Mouse (Mus musculus) limb, embryonic 10.5 days (tissue): Measurements from ENCODE around the gene C530025M09Rik. TPM values are rescaled to one million over a fixed set of nuclear protein-coding genes. Genes with fewer than 3 reads are reported as not detected.

Experiments used
- DNase-seq: peaks from one replicate; pipeline ENCODE4 v3.0.0-alpha.2; 2017; ENCODE audit warnings: low spot score
- H3K27ac ChIP-seq: fragments of 300-500 bp; sonication (generic); 2 replicates; pipeline ENCODE4 v1.5.1; 2016; ENCODE audit warnings: mild to moderate bottlenecking
- H3K27me3 ChIP-seq: fragments of 300-500 bp; sonication (generic); 2 replicates; pipeline ENCODE4 v1.6.1; 2016; ENCODE audit warnings: low read depth, mild to moderate bottlenecking; ENCODE audit not compliant: poor library complexity, severe bottlenecking
- H3K36me3 ChIP-seq: fragments of 300-500 bp; sonication (generic); 2 replicates; pipeline ENCODE4 v1.6.1; 2016; ENCODE audit warnings: mild to moderate bottlenecking, moderate library complexity
- H3K4me1 ChIP-seq: fragments of 300-500 bp; sonication (generic); 2 replicates; pipeline ENCODE4 v1.6.1; 2016
- H3K4me3 ChIP-seq: fragments of 300-500 bp; sonication (generic); 2 replicates; pipeline ENCODE4 v1.5.1; 2016; ENCODE audit warnings: mild to moderate bottlenecking, moderate library complexity
- H3K9me3 ChIP-seq: fragments of 300-500 bp; sonication (generic); replicated peaks from 2 replicates; pipeline ENCODE4 v1.6.1; 2016; ENCODE audit warnings: mild to moderate bottlenecking
- WGBS: fragments of 180-500 bp; shearing (Covaris S2); methylation state at CpG from one replicate; pipeline ENCODE4 v1.1.7; 2016; 5-methylcytosine and 5-hydroxymethylcytosine counted together
- polyA plus RNA-seq: library from polyadenylated mRNA; unstranded; fragments of >200 nt; fragmentation: Nextera tagmentation; extraction: Ambion mirVana; gene quantifications from 2 replicates; pipeline ENCODE4 v1.2.1, GENCODE M21; 2016

The C530025M09Rik gene
- polyA plus RNA-seq: 0.30 TPM in 1 of 2 replicates, not detected in the other

DNA sequence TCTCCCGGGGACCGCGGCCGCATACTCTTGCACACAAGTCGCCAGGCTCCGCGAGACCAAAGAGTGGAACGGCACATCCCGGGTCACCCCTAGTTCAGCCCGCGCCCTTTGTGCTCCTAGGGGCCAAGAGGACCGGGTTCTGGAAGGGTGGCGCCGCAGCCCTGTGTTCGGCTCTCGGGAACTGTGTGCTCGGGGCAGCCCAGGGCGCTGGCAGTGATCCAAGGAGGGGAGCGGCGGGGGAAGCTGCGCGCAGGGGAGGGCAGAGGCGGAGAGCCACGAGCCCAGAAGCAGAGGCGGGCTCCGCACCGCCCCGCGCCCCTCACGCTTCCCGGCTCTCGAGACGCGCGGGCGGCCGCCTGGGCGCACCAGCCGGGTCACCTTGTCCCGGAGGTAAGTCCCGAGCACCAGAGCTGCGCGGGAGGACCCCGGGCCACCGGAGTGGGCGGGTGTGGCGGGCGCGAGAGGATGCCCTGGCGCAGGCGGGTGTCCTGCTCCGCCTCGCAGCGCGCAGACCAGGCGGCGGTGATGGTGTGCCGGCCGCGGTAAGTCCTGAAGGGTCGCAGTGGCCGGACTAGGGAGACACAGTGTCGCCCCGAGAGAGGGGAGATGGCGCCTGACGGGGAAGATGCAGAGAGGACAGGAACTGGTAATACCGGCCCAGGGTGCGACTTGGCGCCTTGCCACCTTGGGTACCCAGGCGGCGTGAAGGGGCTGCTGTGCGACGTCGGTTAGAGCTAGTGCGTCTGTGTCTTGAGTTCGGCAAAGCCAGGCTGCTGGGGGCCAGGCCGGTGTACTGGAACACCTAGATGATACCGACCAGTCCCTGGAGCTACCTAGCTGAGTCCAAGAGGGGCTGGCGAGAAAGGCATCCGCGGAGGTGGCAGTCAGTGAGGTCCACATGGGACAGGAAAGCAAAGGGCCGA, at the start of gene C530025M09Rik:
TSS of gene C530025M09Rik (minus strand) at position 678 of the 923 bp plus-strand sequence.
- peak; percentile 79 for DNase-seq
- Histone ChIP-seq H3K36me3 (no peaks in the 10 kb centered on the region), H3K27ac (peak within 1 kb of the TSS; percentile 81), H3K9me3 (no peaks in the 10 kb centered on the region), H3K4me3 (peak within 1 kb of the TSS; percentile 68), H3K27me3 (peaks cover 59% of the 10 kb centered on the region), H3K4me1 (peaks cover 25% of the 10 kb centered on the region)
- under 1% methylated on average over 74 of the region's 82 CpGs for WGBS

DNA sequence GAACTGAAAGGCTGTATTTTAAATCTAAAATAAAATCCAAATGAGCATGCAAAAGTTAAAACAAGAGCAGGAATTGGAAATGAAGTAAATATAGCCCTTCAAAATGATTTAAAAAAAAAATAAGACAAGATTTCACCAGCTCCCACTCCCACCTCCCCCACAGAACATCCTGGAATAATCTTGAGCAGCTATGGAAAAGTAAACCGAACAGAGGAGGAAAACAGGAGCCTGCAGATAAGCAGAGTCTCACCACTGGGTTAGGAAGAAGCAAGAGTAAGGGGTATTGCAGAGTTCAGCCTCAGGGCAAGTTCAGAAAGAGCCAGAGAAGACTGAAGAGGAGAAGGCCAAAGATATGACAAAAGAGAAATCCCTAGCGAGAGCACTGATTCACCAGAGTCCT, 46.9 kb upstream of the C530025M09Rik start:
- WGBS: 84% methylated on average over 2 of the region's 2 CpGs
- Histone ChIP-seq H3K4me1 (no peaks in the 10 kb centered on the region), H3K4me3 (no peak overlapping the region), H3K36me3 (no peaks in the 10 kb centered on the region), H3K27ac (no peak overlapping the region), H3K27me3 (no peaks in the 10 kb centered on the region), H3K9me3 (no peaks in the 10 kb centered on the region)
- no peak for DNase-seq

DNA sequence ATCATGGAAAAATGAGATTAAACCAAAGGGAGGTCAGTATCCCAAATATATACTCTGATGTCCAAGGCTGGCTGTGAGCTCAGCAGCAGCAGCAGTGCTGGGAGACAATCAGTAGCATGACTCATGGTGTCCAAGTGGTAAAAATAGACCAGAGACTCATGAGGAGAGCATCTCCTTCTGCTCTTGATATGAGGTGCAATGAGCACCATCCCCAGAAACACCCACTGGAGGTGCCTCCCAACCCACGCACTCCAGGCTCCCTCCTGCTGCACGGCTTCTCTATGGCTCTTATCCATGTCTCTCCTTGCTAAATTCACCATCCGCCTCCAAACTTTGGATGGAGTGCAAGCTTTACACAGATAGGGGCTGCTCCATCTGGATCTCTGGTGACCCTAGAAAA, 42.3 kb upstream of the C530025M09Rik start:
- no peaks in the 10 kb centered on the region for H3K36me3 ChIP-seq
- 82% methylated on average over 3 of the region's 3 CpGs for WGBS
- no peaks in the 10 kb centered on the region for H3K4me1 ChIP-seq
- no peak overlapping the region for H3K27ac ChIP-seq
- H3K27me3 ChIP-seq: no peaks in the 10 kb centered on the region
- no peak overlapping the region for H3K4me3 ChIP-seq
- H3K9me3 ChIP-seq: no peaks in the 10 kb centered on the region
- DNase-seq: no peak

DNA sequence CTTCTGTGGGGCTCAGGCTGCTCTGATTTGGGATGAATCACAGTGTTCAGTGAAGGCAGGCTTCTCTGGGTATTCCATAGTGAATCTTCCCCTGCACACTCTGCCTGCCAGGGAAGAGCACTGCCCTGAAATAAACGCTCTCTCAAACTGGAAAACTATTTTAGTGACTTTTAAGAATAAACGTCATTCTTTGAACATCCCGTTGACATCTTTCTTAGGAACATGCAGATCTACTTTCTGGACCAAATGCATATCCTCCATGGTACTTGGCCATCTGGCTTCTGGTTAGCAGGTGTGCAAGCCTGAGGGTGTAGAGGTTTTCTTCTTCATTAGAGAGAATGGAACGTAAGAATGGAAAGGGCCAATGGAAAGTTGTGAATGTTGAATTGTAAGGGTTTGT, 41.5 kb upstream of the C530025M09Rik start:
- Histone ChIP-seq H3K27ac (no peak overlapping the region), H3K9me3 (no peaks in the 10 kb centered on the region), H3K36me3 (no peaks in the 10 kb centered on the region), H3K4me3 (no peak overlapping the region), H3K4me1 (no peaks in the 10 kb centered on the region), H3K27me3 (no peaks in the 10 kb centered on the region)
- 93% methylated on average over 4 of the region's 4 CpGs for WGBS
- no peak for DNase-seq

DNA sequence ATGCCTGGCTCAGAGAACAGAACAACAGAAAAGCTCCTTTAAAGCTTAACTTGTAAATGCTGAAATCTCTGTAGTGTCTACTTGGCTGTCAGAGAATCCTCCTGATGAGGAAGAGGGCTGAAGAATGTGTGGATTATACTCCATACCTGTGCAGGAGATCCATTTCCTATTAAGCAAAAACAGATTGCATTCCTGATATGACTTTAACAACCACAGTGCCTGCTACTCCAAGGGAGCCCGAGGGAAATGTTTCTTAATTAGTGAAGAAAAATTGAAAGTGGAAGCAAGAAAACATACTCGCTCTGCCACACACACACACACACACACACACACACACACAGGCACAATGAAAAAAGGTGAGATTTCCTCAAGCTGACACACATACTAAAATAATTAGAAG, 39.5 kb upstream of the C530025M09Rik start:
- DNase-seq: no peak
- H3K36me3 ChIP-seq: no peaks in the 10 kb centered on the region
- no peak overlapping the region for H3K27ac ChIP-seq
- no peak overlapping the region for H3K4me3 ChIP-seq
- 72% methylated on average over 2 of the region's 2 CpGs for WGBS
- H3K4me1 ChIP-seq: no peaks in the 10 kb centered on the region
- no peaks in the 10 kb centered on the region for H3K9me3 ChIP-seq
- no peaks in the 10 kb centered on the region for H3K27me3 ChIP-seq

DNA sequence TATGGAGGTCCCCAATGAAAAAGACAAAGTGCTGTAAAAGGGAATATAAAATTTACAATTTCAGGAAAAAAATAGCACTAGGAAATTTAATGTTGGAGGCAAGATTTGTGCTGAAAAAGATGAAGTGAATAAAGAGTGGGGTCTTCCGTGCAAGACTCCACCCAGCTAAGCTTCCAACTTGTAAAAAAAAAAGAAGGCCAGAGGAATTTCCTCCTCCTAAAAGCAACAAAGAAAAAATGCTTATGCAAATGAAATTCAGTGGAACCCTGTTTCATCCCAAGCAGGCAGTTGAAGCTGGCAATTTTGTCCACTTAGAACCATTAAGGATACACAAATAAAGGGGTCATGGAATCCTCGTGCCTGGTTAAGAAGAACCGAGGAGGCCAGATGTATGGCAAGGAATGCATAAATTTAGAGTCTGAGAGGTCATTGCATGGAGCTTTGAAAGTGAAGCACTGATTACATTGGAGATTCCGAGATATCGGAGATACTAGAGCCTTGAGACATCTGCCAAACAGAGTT, 35.0 kb upstream of the C530025M09Rik start:
- Histone ChIP-seq H3K27me3 (no peaks in the 10 kb centered on the region), H3K27ac (no peak overlapping the region), H3K9me3 (no peaks in the 10 kb centered on the region), H3K36me3 (no peaks in the 10 kb centered on the region), H3K4me1 (no peaks in the 10 kb centered on the region), H3K4me3 (no peak overlapping the region)
- DNase-seq: no peak
- 89% methylated on average over 5 of the region's 5 CpGs for WGBS

DNA sequence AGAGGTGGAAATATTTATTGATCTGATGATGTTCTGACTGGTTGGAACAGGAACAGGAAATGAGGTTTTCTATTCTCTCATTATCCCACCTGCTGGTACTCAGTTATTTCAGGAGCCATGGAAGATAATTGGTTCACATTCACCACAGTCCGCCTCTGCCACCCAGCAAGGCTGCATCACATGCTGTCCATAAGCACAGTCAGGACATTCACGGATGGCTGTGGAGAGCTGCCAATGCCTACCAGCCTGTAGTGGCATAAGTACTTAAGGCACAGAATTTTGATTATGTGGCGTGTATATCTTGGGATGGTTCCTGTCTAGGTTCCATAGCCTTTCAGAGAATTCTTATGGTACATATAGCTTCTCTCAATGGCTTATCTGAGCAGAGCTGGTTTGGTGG, 30.0 kb upstream of the C530025M09Rik start:
- no peaks in the 10 kb centered on the region for H3K36me3 ChIP-seq
- H3K27ac ChIP-seq: no peak overlapping the region
- no peaks in the 10 kb centered on the region for H3K27me3 ChIP-seq
- WGBS: 93% methylated on average over 3 of the region's 3 CpGs
- no peak overlapping the region for H3K4me3 ChIP-seq
- H3K4me1 ChIP-seq: no peaks in the 10 kb centered on the region
- H3K9me3 ChIP-seq: no peaks in the 10 kb centered on the region
- no peak for DNase-seq

DNA sequence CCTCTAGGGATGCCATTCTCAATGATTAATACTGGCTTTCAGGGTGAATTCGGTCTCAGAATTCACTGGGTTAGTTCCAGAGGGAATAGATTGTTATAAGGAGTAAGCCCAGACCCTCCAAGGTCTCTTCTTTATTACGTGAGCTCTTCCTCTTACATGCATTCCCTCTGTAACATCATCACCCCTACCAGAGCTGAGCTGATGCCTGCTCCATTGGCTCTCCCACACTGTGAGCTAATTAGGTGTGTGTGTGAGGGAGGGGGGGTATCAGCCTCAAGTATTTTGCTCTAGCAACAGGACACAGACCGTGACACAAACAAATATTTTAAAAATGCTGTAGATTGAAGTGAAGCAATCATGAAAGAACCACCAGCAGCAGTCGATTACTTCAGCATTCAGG, 17.8 kb upstream of the C530025M09Rik start:
- no peak overlapping the region for H3K27ac ChIP-seq
- H3K4me1 ChIP-seq: no peaks in the 10 kb centered on the region
- no peak overlapping the region for H3K4me3 ChIP-seq
- DNase-seq: no peak
- H3K9me3 ChIP-seq: no peaks in the 10 kb centered on the region
- no peaks in the 10 kb centered on the region for H3K36me3 ChIP-seq
- no peaks in the 10 kb centered on the region for H3K27me3 ChIP-seq
- 67% methylated on average over 4 of the region's 4 CpGs for WGBS

DNA sequence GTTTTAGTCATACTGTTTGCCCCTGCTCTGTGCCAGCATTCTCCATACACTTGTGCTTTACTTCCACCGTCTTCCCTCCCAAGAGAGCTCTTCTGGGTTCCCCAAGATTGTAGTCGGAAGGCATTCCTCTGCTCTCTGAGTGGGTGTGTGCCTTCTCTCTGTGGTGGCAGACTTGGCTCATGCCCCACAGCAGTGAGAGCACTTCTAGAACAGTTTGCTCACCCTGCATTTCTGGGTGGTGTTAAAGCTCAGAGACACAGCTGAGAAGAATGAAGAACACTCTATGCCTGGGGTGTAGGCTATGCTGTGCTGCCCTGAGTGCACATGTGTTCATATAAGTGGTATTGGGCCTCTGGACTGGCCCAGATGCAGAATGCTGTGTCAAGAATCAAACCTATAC, 13.6 kb upstream of the C530025M09Rik start:
- Histone ChIP-seq H3K36me3 (no peaks in the 10 kb centered on the region), H3K27me3 (no peaks in the 10 kb centered on the region), H3K27ac (no peak overlapping the region), H3K4me3 (no peak overlapping the region), H3K9me3 (no peaks in the 10 kb centered on the region), H3K4me1 (no peaks in the 10 kb centered on the region)
- no peak for DNase-seq
- whole genome bisulfite sequencing: 85% methylated on average over 2 of the region's 2 CpGs

DNA sequence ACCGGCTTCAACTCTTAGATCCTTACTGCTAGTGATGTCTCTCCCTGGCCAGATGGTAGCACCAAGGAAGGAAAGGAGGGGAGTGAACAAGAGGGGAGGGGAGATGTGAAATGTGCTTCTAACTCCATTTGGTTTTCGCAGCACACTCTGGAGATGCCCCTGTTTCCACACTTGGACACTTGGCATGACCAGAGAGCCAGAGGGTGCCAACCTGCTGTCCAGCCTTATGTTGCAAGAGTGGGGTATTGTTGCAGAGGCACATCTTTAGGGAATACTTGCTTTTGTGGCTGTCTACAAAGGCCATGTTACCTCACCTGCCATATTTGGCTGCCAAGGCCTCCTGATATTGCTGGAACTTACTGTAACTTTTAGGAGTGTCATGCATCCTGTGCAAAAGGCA, 8.7 kb upstream of the C530025M09Rik start:
- Histone ChIP-seq H3K9me3 (no peaks in the 10 kb centered on the region), H3K4me3 (no peak overlapping the region), H3K27me3 (no peaks in the 10 kb centered on the region), H3K4me1 (no peaks in the 10 kb centered on the region), H3K36me3 (no peaks in the 10 kb centered on the region), H3K27ac (no peak overlapping the region)
- DNase-seq: no peak
- WGBS: 83% methylated on average over 2 of the region's 2 CpGs

DNA sequence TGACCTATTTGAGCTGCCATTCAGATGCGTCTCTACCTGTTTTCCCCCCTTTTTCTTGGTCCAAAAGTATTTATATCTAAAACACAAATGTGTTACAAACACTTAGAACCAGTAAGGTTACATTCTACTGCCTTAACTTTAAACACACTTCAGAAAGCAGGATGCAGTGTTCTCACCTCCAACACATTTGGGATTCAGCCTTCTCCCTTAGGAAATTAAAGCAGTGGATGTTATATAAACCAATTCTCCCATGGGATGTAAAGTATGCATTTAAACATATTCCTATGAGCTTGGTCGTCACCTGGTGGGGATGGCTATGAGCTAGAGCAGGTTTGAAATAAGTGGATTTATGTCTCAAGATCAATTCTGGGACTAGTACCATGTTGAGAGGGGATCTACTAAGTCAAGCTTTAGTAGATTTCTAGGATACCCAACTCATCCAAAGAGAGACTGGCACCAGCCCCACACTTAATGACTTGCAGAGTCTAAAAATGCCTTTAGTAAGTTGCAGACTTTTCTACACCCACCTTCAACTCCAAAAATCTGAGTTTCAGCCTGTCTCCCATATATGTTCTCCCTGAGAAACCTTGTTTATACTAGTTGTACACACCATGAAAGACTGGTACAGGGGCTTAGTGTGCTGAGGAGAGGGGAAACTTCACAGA, 5.6 kb upstream of the C530025M09Rik start:
- Histone ChIP-seq H3K36me3 (no peaks in the 10 kb centered on the region), H3K27me3 (peaks cover 26% of the 10 kb centered on the region), H3K4me1 (peaks cover 7% of the 10 kb centered on the region), H3K4me3 (no peak overlapping the region), H3K27ac (no peak overlapping the region), H3K9me3 (no peaks in the 10 kb centered on the region)
- 81% methylated on average over 2 of the region's 2 CpGs for WGBS
- no peak for DNase-seq

DNA sequence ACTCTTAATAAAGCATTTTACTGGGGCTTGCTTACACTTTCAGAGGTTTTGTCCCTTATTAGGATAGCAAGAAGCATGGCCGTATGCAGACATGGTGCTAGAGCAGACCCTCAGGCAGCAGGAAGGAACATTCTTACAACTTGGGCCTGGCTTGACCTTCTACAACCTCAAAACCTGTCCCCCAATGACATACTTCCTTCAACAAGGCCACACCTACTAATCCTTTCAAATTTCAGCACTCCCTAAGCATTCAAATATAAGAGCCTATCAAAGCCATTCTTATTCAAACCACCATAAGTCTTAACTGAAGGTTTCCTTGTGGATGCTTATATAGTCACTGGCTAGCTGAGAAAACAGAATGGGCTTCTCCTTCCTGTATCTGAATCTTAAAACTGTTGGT, 4.1 kb upstream of the C530025M09Rik start:
- peaks cover 22% of the 10 kb centered on the region for H3K4me1 ChIP-seq
- H3K36me3 ChIP-seq: no peaks in the 10 kb centered on the region
- no peak overlapping the region for H3K27ac ChIP-seq
- WGBS: 81% methylated on average over 1 of the region's 1 CpGs
- H3K4me3 ChIP-seq: no peak overlapping the region
- H3K9me3 ChIP-seq: no peaks in the 10 kb centered on the region
- H3K27me3 ChIP-seq: peaks cover 42% of the 10 kb centered on the region
- no peak for DNase-seq

DNA sequence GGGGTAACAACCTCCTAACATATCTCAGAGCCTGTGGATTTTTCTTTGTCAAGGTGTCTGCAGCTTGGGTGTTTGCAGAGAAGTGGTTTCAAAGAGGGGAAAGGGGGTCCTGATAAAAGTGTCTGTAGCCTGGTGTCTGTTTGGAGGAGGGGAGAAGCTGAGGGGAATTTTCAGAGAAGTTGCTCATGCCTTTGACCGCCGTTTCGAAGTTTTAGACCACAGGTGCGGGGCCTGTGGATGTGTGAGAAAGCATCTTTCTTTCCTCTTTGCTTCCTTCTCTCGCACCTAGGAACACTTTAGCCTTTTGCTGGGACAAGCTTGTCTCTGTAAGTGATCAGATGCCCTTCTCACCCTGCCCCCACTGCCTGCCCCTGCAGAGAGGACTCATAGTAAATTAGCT, 1.3 kb upstream of the C530025M09Rik start:
- Histone ChIP-seq H3K36me3 (no peaks in the 10 kb centered on the region), H3K4me1 (peaks cover 25% of the 10 kb centered on the region), H3K4me3 (peak overlapping the region; percentile 68), H3K27ac (no peak overlapping the region), H3K27me3 (peaks cover 59% of the 10 kb centered on the region), H3K9me3 (no peaks in the 10 kb centered on the region)
- no peak for DNase-seq
- WGBS: 3% methylated on average over 5 of the region's 5 CpGs
